Mouse (Mus musculus) midbrain, embryonic 15.5 days (tissue): ENCODE data around the gene Golga2. TPM values are rescaled to one million over a fixed set of nuclear protein-coding genes. Genes with fewer than 3 reads are reported as not detected.

Experiments
- ATAC-seq: fragments of 200-750 bp; cut with Nextera tagmentation; replicated peaks from 2 replicates; pipeline ENCODE4 v1.8.0; 2017; ENCODE audit warnings: moderate TSS enrichment
- H3K27ac ChIP-seq: fragments of 300-500 bp; sonication (generic); 2 replicates; pipeline ENCODE4 v1.5.1; 2015; ENCODE audit warnings: mild to moderate bottlenecking, inconsistent platforms
- H3K27me3 ChIP-seq: fragments of 300-500 bp; sonication (generic); replicated peaks from 2 replicates; pipeline ENCODE4 v1.6.1; 2015; ENCODE audit warnings: inconsistent platforms
- H3K36me3 ChIP-seq: fragments of 300-500 bp; sonication (generic); replicated peaks from 2 replicates; pipeline ENCODE4 v1.6.1; 2015; ENCODE audit warnings: inconsistent platforms
- H3K4me1 ChIP-seq: fragments of 300-500 bp; sonication (generic); 2 replicates; pipeline ENCODE4 v1.6.1; 2015; ENCODE audit warnings: inconsistent platforms
- H3K4me2 ChIP-seq: fragments of 300-500 bp; sonication (generic); 2 replicates; pipeline ENCODE4 v1.6.1; 2015; ENCODE audit warnings: inconsistent platforms, mild to moderate bottlenecking, moderate library complexity
- H3K4me3 ChIP-seq: fragments of 300-500 bp; sonication (generic); 2 replicates; pipeline ENCODE4 v1.5.1; 2015; ENCODE audit warnings: mild to moderate bottlenecking, inconsistent platforms
- H3K9ac ChIP-seq: fragments of 300-500 bp; sonication (generic); 2 replicates; pipeline ENCODE4 v1.6.1; 2015; ENCODE audit warnings: mild to moderate bottlenecking, inconsistent platforms
- H3K9me3 ChIP-seq: fragments of 300-500 bp; sonication (generic); 2 replicates; pipeline ENCODE4 v1.6.1; 2016; ENCODE audit warnings: inconsistent platforms
- WGBS: fragments of 180-500 bp; shearing (Covaris S2); methylation state at CpG from one replicate; pipeline ENCODE4 v1.1.7; 2015; ENCODE audit warnings: mixed read lengths; 5-methylcytosine and 5-hydroxymethylcytosine counted together
- polyA plus RNA-seq: library from polyadenylated mRNA; unstranded; fragments of >200 nt; fragmentation: Nextera tagmentation; extraction: Ambion mirVana; gene quantifications from 2 replicates; pipeline ENCODE4 v1.2.1, GENCODE M21; 2015

The Golga2 gene
- polyA plus RNA-seq, 1 experiment from 2014 or later, result 34.1 TPM

GRCm38 (mm10) chr2:32322754-32323741, 35.9 kb downstream of the Golga2 start:
- peak overlapping the region; percentile 39 for H3K4me2 ChIP-seq
- 33% methylated on average over 7 of the region's 7 CpGs for WGBS
- no peak overlapping the region; the same call in 1 of the 2 replicates for H3K4me3 ChIP-seq
- peak; percentile 86 for ATAC-seq
- peaks cover 9% of the 10 kb centered on the region; the same call in 1 of the 2 replicates for H3K36me3 ChIP-seq
- no peak overlapping the region; the same call in 1 of the 2 replicates for H3K9ac ChIP-seq
- H3K9me3 ChIP-seq, result no peaks in the 10 kb centered on the region
- no peaks in the 10 kb centered on the region for H3K27me3 ChIP-seq
- peak overlapping the region; percentile 92 for H3K27ac ChIP-seq
- H3K4me1 ChIP-seq, result peaks cover 32% of the 10 kb centered on the region

GRCm38 (mm10) chr2:32324322-32324721, 37.1 kb downstream of the Golga2 start:
- H3K9ac ChIP-seq, result no peak overlapping the region
- H3K27me3 ChIP-seq, result no peaks in the 10 kb centered on the region
- H3K9me3 ChIP-seq, result no peaks in the 10 kb centered on the region
- H3K4me2 ChIP-seq, result no peak overlapping the region
- H3K27ac ChIP-seq, result 0 out of 2 replicates have a peak overlapping the region, but pooled peaks have one; percentile 32
- no peak for ATAC-seq
- 63% methylated on average over 4 of the region's 4 CpGs for WGBS
- peaks cover 9% of the 10 kb centered on the region; the same call in 1 of the 2 replicates for H3K36me3 ChIP-seq
- H3K4me1 ChIP-seq, result peaks cover 23% of the 10 kb centered on the region
- H3K4me3 ChIP-seq, result no peak overlapping the region

GRCm38 (mm10) chr2:32325342-32325741, 38.2 kb downstream of the Golga2 start:
- Histone ChIP-seq H3K27me3 (no peaks in the 10 kb centered on the region), H3K9me3 (no peaks in the 10 kb centered on the region), H3K27ac (0 out of 2 replicates have a peak overlapping the region, but pooled peaks have one; percentile 41), H3K4me2 (no peak overlapping the region), H3K36me3 (peaks cover 5% of the 10 kb centered on the region; the same call in 1 of the 2 replicates), H3K4me3 (no peak overlapping the region), H3K9ac (no peak overlapping the region), H3K4me1 (peaks cover 23% of the 10 kb centered on the region)
- WGBS, result 81% methylated on average over 7 of the region's 7 CpGs
- no peak for ATAC-seq

- no peak for ATAC-seq
- Histone ChIP-seq H3K4me3 (no peak overlapping the region), H3K36me3 (peaks cover 8% of the 10 kb centered on the region; the same call in 1 of the 2 replicates), H3K27ac (no peak overlapping the region), H3K9me3 (no peaks in the 10 kb centered on the region), H3K27me3 (no peaks in the 10 kb centered on the region), H3K4me2 (no peak overlapping the region), H3K4me1 (peaks cover 16% of the 10 kb centered on the region), H3K9ac (no peak overlapping the region)
- 77% methylated on average over 4 of the region's 4 CpGs for WGBS
These were observed 40.0 kb downstream of the Golga2 start for GRCm38 (mm10) chr2:32327200-32327599.

- Histone ChIP-seq H3K4me3 (no peak overlapping the region), H3K4me1 (no peaks in the 10 kb centered on the region), H3K36me3 (peaks cover 14% of the 10 kb centered on the region; the same call in 1 of the 2 replicates), H3K27me3 (no peaks in the 10 kb centered on the region; the same call in 1 of the 2 replicates), H3K4me2 (no peak overlapping the region), H3K9ac (no peak overlapping the region), H3K9me3 (no peaks in the 10 kb centered on the region), H3K27ac (no peak overlapping the region)
- 39% methylated on average over 13 of the region's 13 CpGs for WGBS
- no peak for ATAC-seq
These were observed 41.8 kb downstream of the Golga2 start for GRCm38 (mm10) chr2:32328911-32329460.

- Histone ChIP-seq H3K4me1 (no peaks in the 10 kb centered on the region), H3K36me3 (peaks cover 17% of the 10 kb centered on the region; the same call in 1 of the 2 replicates), H3K27me3 (no peaks in the 10 kb centered on the region; the same call in 1 of the 2 replicates), H3K9me3 (no peaks in the 10 kb centered on the region), H3K4me2 (no peak overlapping the region), H3K9ac (no peak overlapping the region), H3K27ac (no peak overlapping the region), H3K4me3 (no peak overlapping the region)
- ATAC-seq, result no peak
- WGBS, result 62% methylated on average over 6 of the region's 6 CpGs
These were observed 42.3 kb downstream of the Golga2 start for GRCm38 (mm10) chr2:32329531-32329930.

GRCm38 (mm10) chr2:32332159-32332558, 45.0 kb downstream of the Golga2 start:
- WGBS, result 93% methylated on average over 5 of the region's 5 CpGs
- no peak overlapping the region for H3K9ac ChIP-seq
- no peaks in the 10 kb centered on the region for H3K4me1 ChIP-seq
- H3K4me3 ChIP-seq, result no peak overlapping the region
- peaks cover 3% of the 10 kb centered on the region; the same call in 1 of the 2 replicates for H3K27me3 ChIP-seq
- ATAC-seq, result no peak
- no peak overlapping the region for H3K4me2 ChIP-seq
- no peaks in the 10 kb centered on the region for H3K9me3 ChIP-seq
- no peak overlapping the region for H3K27ac ChIP-seq
- H3K36me3 ChIP-seq, result peaks cover 27% of the 10 kb centered on the region

GRCm38 (mm10) chr2:32335888-32336287, 48.7 kb downstream of the Golga2 start:
- Histone ChIP-seq H3K4me3 (no peak overlapping the region), H3K27me3 (peaks cover 3% of the 10 kb centered on the region; the same call in 1 of the 2 replicates), H3K9ac (no peak overlapping the region), H3K36me3 (peaks cover 40% of the 10 kb centered on the region), H3K27ac (no peak overlapping the region), H3K4me2 (no peak overlapping the region), H3K9me3 (no peaks in the 10 kb centered on the region), H3K4me1 (no peaks in the 10 kb centered on the region)
- no peak for ATAC-seq
- 56% methylated on average over 15 of the region's 15 CpGs for WGBS

GRCm38 (mm10) chr2:32339912-32340642, 52.9 kb downstream of the Golga2 start:
- no peaks in the 10 kb centered on the region for H3K9me3 ChIP-seq
- peaks cover 24% of the 10 kb centered on the region for H3K36me3 ChIP-seq
- no peak for ATAC-seq
- H3K4me3 ChIP-seq, result no peak overlapping the region
- 0 out of 2 replicates have a peak, but pooled peaks cover 3% of the 10 kb centered on the region for H3K27me3 ChIP-seq
- 46% methylated on average over 26 of the region's 26 CpGs for WGBS
- no peak overlapping the region for H3K9ac ChIP-seq
- H3K4me2 ChIP-seq, result no peak overlapping the region
- peaks cover 10% of the 10 kb centered on the region for H3K4me1 ChIP-seq
- no peak overlapping the region for H3K27ac ChIP-seq

- Histone ChIP-seq H3K4me1 (peaks cover 10% of the 10 kb centered on the region), H3K9me3 (no peaks in the 10 kb centered on the region), H3K27ac (no peak overlapping the region), H3K4me3 (no peak overlapping the region), H3K4me2 (no peak overlapping the region), H3K27me3 (0 out of 2 replicates have a peak, but pooled peaks cover 3% of the 10 kb centered on the region), H3K36me3 (peaks cover 23% of the 10 kb centered on the region), H3K9ac (no peak overlapping the region)
- ATAC-seq, result no peak
- WGBS, result 84% methylated on average over 13 of the region's 13 CpGs
These were observed 53.9 kb downstream of the Golga2 start for GRCm38 (mm10) chr2:32340836-32341633.

- Histone ChIP-seq H3K27ac (no peak overlapping the region), H3K36me3 (peaks cover 20% of the 10 kb centered on the region), H3K9me3 (no peaks in the 10 kb centered on the region), H3K9ac (no peak overlapping the region), H3K4me3 (no peak overlapping the region), H3K4me2 (no peak overlapping the region), H3K4me1 (peaks cover 10% of the 10 kb centered on the region), H3K27me3 (0 out of 2 replicates have a peak, but pooled peaks cover 3% of the 10 kb centered on the region)
- 82% methylated on average over 4 of the region's 4 CpGs for WGBS
- no peak for ATAC-seq
These were observed 54.4 kb downstream of the Golga2 start for GRCm38 (mm10) chr2:32341634-32341939.
